Mouse (Mus musculus) large intestine, adult 2 months (tissue): ENCODE measurements around the gene Col5a1. TPM values are rescaled to one million over a fixed set of nuclear protein-coding genes. Genes with fewer than 3 reads are reported as not detected.

Source experiments
- DNase-seq: peaks from one replicate; pipeline ENCODE4 v3.0.0-alpha.2; 2012; ENCODE audit warnings: low read depth, low spot score
- WGBS: fragments of 180-500 bp; shearing (Covaris S2); methylation state at CpG from one replicate; pipeline ENCODE4 v1.1.7; 2018; 5-methylcytosine and 5-hydroxymethylcytosine counted together
- polyA plus RNA-seq: library from polyadenylated mRNA; depleted of rRNA; stranded (reverse); fragments of >200 nt; gene quantifications from 2 replicates; pipeline ENCODE4 v1.2.3, GENCODE M21; 2012

The Col5a1 gene
- polyA plus RNA-seq, 1 experiment = 11.1 TPM

DNA sequence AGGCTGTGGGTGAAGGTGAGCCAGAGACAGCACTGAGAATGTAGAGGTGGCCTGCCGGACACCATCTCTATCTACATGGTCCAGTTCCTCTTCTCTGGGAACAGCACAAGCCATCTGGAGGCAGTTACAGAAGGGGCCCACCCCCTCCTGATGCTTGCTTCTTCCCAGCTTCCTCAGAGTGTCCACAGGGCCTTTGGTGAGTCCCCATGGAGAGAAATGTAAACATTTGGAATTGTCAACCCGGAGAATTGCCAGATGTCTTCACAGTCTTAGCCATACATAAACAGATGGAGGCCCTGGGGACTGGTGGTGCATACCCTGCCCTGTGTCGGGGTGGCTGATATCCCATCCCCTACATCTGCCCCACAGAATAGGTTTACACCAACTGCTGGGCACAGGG lies 68.7 kb downstream of the Col5a1 start:
- DNase-seq = no peak

DNA sequence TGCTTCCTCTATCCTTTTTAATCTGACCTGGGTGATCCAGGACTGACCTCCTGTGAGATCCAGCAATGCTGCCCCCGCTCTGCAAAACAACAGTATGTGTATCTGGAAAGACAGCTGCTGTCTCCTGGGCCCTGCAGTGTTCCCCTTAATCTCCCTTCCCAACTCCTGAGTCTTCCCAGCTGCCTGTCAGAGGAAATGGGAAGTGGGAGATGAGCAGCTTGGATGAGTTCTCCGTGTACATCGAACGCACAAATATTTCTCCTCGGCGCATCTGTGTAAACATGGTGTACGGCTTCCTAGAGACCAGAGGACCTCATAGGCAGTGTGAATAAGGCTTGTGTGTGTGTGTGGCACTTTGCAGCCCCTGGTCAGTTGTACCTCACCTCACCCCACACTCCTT lies 70.5 kb downstream of the Col5a1 start:
- no peak for DNase-seq
- 70% methylated on average over 7 of the region's 7 CpGs for WGBS

More for the DNA sequence above, 68.7 kb downstream of the Col5a1 start:
- WGBS = 38% methylated on average over 3 of the region's 3 CpGs

DNA sequence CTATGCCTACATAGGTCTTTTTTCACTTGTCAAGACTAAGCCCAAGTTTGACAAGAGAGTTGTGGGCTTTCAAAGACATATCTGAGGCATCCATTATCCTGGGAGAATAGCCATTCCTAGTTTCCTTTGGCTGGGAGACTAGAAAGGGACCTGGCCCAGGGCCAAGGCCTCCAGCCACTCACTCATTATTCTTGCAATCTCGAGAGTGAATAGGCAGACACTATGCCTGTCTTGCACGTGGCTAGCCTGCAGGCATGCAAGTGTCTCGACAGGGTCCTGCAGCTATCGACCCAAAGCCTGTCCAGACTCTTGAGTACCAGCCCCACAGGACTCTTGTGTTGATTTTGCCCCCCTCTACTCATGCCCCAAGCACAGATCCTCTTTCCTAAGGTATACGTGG lies 71.0 kb downstream of the Col5a1 start:
- WGBS = 46% methylated on average over 5 of the region's 5 CpGs

DNA sequence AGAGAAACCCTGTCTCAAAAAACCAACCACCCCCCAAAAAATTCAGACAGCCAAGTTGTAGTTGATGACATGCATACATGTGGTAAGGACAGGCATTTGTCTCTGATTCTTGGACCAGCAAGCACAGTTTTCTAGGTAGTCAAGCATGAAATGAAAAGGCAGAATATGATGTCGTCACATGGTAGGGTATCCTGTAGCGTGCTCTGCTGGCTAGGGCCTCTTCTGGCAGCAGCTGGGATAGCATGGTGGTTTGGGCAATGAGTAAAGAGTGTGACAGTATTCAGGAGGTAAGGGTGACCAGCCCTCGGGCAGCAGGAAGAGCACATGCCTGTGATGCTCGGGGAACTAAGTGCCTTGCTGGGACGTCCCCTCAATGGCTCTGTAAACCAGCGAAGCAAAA lies 73.0 kb downstream of the Col5a1 start:
- 71% methylated on average over 6 of the region's 6 CpGs for WGBS

More for the DNA sequence above, 71.0 kb downstream of the Col5a1 start:
- DNase-seq = no peak

DNA sequence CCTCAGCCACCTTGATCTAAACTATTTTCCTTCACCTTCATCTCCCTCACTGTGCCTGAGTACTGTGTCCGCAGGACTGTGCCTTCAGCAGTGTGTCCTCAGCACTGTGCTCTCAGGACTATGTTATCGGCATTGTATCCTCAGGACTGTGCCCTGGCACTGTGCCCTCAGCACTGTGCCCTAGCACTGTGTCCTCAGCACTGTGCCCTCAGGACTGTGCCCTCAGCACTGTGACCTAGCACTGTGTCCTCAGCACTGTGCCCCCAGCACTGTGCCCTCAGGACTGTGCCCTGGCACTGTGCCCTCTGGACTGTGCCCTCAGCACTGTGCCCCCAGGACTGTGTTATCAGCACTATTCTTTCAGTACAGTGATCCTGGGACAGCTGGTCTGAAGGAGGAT lies 75.0 kb downstream of the Col5a1 start:
- DNase-seq = no peak

More for the DNA sequence above, 73.0 kb downstream of the Col5a1 start:
- DNase-seq = no peak

DNA sequence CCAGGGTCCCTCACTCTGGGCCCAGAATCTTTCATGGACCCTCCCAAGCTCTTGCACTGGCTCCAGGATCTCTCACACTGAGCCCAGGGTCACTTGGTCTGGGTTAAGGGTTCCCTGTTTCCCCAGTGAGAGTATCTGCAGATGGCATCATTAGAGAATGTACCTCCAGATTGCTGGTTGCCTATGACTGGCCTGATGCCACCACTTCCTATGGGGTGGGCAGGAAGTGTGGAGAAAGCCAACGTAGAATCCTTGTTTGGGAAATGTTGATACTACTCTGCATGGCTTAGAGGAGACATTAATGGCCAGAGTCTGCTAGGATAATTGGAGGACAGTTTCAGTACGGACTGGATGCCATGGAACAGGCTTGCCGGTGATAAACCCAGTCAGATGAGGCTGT lies 76.2 kb downstream of the Col5a1 start:
- 59% methylated on average over 3 of the region's 3 CpGs for WGBS
- DNase-seq = no peak

More for the DNA sequence above, 75.0 kb downstream of the Col5a1 start:
- 81% methylated on average over 2 of the region's 2 CpGs for WGBS

DNA sequence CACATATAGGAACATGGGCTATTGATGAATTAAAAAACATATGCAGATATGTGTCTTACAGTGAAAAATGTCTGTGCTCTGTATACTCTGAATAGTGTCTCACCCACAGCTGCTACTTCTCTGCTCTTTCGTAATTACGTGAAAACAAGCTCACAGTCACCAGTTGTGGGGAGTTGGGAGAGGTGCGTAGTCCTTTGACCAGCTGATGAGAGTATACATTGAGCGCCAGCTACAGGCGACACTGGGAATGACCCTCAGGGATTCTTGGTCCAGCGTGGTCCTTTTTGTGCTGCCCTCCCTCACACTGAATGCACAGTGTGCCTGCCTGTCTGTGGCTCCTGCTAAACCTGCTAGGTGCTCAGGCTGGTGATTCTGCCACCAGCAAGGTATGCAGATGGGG lies 82.9 kb downstream of the Col5a1 start:
- WGBS = 13% methylated on average over 6 of the region's 6 CpGs
- DNase-seq = no peak

DNA sequence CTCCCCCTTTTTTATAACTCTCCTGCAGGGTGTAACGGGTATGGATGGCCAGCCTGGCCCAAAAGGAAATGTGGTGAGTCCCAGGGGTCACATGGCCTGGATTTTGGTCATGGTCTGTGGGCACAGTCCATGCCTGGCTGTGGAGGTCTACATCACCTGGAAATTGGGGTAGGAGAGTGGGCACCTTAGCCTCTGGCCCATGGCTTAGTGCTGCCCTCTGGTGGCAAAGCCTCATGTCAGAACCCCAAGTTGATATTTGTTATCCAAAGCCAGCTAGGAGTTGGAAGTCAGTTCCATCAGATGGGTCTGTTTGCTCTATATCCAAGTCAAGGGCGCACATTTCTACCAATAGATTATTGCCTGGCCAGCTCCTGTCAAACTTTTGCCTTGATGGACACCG lies 87.6 kb downstream of the Col5a1 start:
- 46% methylated on average over 3 of the region's 3 CpGs for WGBS
- no peak for DNase-seq

DNA sequence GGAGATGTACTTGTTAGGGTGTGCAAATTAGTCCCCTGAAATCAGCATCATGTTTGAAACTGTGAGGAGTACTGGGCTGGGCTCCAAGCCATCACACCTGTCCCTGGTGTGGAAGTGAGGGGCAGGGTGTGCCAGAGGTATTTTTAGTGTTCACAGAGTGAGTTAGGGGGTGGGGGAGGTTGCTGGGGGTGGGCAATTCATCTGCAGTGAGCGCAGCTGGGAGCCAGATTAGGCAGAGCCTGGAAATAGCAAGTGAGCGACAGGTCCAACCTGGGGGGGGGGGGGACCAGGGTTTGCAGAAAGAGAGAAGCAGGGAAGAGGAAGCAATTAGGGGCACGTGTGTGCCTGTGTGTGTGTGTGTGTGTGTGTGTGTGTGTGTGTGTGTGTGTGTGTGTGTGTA lies 89.6 kb downstream of the Col5a1 start:
- 39% methylated on average over 3 of the region's 3 CpGs for WGBS

DNA sequence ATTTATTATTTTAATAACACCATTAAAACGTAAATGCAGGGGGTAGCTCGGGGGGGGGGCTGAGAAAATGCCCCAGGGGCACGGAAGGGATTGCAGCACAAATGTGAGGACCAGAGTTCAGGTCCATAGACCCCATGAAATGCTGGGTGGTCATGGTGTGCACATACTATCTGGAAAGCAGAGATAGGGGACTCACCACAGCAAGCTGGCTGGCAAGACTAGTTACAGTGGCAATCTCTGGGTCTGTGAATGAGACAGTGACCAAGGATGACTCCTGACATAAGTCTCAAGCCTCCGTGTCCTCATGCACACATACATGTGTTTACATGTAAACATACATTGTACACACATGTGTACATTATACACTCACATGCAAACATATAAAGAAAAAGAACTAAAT lies 90.3 kb downstream of the Col5a1 start:
- WGBS = 52% methylated on average over 4 of the region's 4 CpGs
- no peak for DNase-seq

More for the DNA sequence above, 89.6 kb downstream of the Col5a1 start:
- no peak for DNase-seq

DNA sequence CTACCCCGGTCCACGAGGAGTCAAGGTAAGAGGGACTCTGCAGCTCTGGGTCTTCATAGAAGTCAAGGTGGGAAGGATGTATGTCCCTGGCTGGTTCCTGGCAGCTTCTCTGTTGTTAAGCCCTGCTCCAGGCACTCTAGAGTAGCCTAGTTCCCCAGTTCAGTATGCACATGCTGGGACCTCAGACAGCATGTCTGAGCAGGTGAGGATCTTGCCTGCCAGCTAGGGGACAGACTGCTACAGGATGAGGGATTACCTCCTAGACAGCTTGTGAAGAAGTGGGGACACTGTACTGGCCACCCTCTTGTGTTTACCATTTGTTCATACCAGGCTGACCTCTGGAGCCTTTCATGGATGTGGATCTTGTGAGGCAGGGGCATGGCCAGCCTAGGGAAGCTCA lies 94.8 kb downstream of the Col5a1 start:
- DNase-seq = no peak
- WGBS = 76% methylated on average over 2 of the region's 2 CpGs

DNA sequence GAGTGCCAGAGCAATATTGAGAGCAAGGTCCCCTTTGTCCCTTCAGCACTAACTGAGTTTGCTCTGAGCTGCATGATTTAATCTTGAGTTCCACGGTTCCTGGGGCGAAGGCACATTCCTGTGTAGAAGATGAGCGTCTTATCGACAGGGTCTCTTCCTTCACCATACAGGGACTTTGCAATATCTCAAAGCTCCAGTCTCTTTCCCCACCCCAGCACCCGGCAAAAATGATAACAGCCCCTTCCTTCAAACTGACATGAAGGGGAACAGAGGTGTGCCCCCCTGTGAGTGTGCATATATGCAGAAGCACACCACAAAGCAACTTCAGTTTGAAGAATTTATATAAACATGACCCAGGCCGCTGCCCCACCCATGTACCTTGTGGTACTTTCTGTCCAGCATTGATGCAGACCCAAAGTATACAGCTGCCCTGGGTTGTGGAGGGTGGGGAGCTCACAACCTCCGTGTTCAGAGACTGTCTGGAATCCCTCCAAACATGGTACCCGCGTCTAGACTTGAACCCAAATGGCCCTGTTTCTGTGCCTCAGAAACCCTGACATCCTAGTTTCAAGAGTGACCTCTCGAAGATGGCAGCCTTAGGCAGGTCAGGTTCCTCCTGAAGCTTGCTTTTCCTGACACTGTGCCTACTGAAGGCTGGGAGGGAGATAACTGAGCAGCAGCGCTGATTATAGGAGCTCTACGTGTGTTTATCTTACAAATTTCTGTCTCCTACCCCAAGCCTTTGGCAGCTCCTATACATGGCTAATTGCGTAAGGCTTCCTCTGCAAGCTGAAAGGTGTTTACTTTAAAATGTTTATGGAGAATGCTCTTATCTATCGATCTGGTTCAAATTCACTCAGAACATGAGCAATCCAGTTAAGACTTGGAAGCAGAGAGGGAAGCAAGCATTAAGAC lies 95.7 kb downstream of the Col5a1 start:
- 55% methylated on average over 14 of the region's 14 CpGs for WGBS
- no peak for DNase-seq

DNA sequence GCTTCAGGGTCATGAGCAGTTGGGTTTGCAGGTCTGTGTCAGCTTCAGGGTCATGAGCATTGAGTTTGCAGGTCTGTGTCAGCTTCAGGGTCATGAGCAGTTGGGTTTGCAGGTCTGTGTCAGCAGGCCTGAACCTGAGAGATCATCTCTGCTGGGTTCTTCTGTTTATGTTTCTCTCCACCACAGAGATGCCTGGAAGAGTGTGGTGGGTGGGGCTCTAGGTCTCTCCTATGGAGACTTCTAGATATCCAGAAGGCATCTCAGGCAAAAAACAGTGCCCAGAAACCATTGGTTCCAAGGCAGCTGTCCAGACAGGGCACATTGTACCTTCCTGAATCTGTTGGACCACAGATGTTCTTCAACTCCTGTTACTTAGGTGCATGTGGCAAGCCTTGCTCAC lies 96.9 kb downstream of the Col5a1 start:
- DNase-seq = no peak

DNA sequence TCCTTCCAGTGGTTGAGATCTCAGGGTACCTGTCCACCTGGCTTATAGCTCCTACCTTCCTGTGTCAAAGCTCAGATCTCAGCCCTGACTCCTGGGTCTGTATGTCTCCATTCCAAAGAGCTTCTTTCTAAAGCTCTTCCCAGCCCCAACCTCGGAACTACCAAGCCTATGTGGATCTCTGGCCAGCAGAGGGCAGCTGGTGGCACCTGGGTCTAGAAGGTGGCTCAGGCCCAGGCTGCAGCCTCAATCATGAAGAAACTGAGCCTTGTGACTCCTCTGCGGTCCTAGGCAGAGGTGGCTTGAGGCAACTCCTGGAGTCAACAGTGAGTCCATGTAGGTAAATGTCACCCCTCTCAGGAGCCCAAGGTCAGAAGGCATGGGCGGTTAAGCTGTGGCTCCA lies 97.7 kb downstream of the Col5a1 start:
- 40% methylated on average over 3 of the region's 3 CpGs for WGBS
- no peak for DNase-seq

DNA sequence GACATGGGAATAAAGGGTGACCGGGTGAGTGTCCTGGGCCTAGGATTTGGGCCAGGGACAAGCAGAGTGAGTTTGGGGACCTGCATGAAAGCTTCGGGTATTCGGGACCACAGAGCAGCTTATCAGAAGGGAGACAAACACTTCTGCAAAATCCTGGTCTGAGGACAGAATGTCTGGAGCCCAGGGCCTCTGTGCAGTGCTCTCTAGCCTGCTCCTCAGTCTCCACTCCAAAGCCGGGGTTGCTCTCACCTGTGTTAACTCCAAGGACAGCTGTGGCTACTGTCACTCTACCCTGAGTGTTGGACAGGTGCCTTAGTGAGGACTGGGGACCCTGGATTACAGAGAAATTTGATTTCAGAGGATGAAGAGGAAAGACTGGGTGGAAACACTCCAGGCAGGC lies 100.5 kb downstream of the Col5a1 start:
- 87% methylated on average over 4 of the region's 4 CpGs for WGBS

DNA sequence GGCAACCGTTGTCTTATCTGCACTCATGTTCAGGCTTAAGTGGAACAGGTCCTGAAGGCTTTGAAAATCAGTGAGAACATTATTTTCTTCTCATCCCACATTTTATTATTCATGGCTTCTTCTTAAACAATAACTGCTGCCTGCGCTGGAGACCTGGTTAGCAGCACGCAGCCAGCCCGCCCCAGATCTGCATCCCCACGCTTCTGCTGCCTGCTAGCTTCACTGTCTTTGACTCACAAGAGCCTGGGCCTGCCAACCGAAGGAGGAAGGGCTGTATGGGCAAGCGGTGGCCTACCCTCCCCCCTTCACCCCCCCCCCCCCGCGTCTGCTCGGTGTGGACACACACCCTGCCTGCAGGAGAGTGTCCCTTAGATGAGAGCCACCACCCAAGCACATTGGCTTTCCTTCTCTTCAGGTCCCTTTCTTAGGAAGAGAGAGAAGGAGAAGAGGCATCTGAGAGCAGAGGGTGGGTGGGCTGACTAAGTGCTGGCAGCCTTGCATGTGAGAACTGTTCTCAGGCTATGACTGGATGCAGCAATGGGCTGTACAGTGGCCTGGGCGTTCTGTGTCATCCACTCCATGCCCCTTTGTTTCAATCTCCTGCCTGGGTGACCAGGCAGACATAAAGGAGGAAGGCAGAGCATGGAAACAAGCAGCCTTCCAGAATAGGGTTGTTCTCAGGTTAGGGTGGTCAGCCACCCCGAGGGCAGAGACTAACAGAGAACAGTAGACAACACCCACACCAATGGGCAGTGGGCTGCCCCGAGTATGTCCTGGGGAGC lies 104.4 kb downstream of the Col5a1 start:
- no peak for DNase-seq
- 70% methylated on average over 13 of the region's 13 CpGs for WGBS

More for the DNA sequence above, 100.5 kb downstream of the Col5a1 start:
- no peak for DNase-seq

DNA sequence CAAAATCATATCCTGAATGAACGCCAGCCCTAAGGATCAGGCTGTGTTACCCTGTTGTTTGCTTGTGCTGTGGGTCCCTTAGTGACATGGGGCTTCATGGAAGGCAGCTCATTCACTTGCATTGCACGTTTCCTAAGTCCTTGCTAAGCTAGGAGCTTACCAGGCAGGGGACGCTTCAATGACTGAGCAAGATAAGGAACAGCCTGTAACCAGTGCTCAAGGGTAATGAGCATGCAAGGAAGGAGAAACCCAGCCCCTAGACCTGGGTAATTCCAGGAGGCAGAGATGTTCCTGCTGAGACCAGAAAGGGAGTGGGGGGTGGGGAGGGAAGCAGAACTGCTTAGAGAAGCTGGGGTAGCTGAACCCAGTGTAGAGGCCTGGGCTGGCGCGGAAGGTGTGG lies 107.2 kb downstream of the Col5a1 start:
- 74% methylated on average over 5 of the region's 5 CpGs for WGBS
- no peak for DNase-seq

DNA sequence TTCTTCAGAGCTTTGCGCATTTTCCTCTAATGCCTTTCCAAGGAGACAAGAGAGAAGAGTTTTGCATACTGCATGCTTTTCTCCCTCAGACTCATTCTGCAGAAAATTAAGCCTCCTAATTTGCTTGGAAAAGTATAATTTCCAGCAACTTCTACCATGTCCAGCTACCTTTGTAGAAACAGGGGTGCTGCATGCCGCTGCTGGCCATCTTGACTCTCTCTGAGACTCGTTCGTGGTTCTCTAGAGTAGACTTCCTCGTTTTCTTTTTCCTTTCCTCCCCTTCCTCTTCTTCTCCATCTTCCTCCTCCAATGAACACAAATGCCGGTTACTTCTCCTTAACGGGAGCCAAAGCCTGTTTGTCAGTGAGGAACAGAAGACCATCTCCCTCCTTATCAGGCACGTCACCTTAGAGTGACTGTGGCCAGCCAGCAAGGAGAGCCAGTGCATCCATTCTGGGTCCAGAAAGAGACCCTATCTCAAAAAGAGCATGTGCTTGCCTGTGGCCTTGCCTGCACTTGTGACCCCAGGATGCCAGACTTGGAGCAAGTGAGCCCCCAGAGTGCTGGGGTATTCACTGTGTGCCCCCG lies 113.9 kb downstream of the Col5a1 start:
- 81% methylated on average over 9 of the region's 9 CpGs for WGBS
- no peak for DNase-seq

DNA sequence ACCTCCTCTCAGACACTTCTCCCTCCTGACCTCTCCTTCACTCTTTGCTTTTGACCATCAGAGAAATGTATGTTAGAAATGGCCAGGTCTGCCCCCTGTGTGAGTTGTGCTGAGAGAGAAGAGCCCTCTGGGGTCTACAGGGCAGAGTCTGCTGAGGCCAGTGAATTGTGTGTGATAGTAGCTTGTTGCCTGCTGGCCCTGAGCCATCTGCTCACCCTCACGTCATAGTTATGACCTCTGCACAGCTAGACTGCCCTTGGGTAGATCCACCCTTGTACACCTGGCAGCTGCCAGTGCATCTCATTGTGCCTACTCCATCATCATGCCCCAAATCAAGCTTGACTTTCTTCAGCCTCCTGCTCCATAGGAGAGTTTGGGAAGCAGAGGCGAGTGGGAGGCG lies 114.4 kb downstream of the Col5a1 start:
- 67% methylated on average over 3 of the region's 3 CpGs for WGBS
- no peak for DNase-seq

DNA sequence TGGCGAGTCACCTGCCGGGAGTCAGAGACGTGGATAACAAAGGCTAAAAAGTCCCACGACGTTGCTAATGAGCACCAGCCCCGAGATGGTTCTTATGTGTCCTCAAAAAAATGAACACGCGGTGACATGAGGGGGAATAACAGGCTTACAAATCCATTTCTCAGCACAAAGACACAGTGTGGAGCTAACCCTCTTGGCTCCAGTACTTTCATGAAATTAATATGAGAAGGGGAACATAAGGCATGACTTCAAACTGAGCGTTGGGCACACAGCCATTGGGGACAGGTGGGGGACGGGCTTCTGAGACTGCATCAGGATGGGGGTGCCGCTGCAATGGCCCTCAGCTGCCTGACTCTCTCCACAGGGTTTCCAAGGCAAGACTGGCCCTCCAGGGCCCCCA lies 115.0 kb downstream of the Col5a1 start:
- 89% methylated on average over 11 of the region's 11 CpGs for WGBS

More for the DNA sequence above, 115.0 kb downstream of the Col5a1 start:
- no peak for DNase-seq
